Mouse (Mus musculus) hindbrain, embryonic 14.5 days (tissue): ENCODE measurements around the gene Yars. TPM values are rescaled to one million over a fixed set of nuclear protein-coding genes. Genes with fewer than 3 reads are reported as not detected.

Source experiments
- polyA plus RNA-seq: library from polyadenylated mRNA; unstranded; fragments of >200 nt; fragmentation: Nextera tagmentation; extraction: Ambion mirVana; gene quantifications from 2 replicates; pipeline ENCODE4 v1.2.1, GENCODE M21; 2014

Gene Yars
- polyA plus RNA-seq, 1 experiment from 2014 or later = 111 TPM

Other genes starting within 250 kb of the Yars start
- 14.6 and 20.1 TPM in 2 replicates for gene Azin2, start 227.3 kb upstream of the Yars start, polyA plus RNA-seq
- gene Ak2, start 197.8 kb upstream of the Yars start, polyA plus RNA-seq = 60.4 and 64.4 TPM in 2 replicates
- gene Rnf19b, start 131.5 kb upstream of the Yars start, polyA plus RNA-seq = 35.5 and 41.1 TPM in 2 replicates
- 0.33 TPM in 1 of 2 replicates, not detected in the other for gene Tmem54, start 84.2 kb upstream of the Yars start, polyA plus RNA-seq
- gene Hpca, start 67.7 kb upstream of the Yars start, polyA plus RNA-seq = 56.2 and 68.7 TPM in 2 replicates
- 14.5 and 15.4 TPM in 2 replicates for gene Fndc5, start 52.8 kb upstream of the Yars start, polyA plus RNA-seq
- 17.3 and 19.3 TPM in 2 replicates for gene S100pbp, start within 50 bp of the Yars start, polyA plus RNA-seq
- 5.8 and 7.0 TPM in 2 replicates for gene C77080, start 71.6 kb downstream of the Yars start, polyA plus RNA-seq
- gene Sync, start 97.9 kb downstream of the Yars start, polyA plus RNA-seq = 1.2 and 2.2 TPM in 2 replicates
- 251 and 261 TPM in 2 replicates for gene Rbbp4, start 145.6 kb downstream of the Yars start, polyA plus RNA-seq
- gene Zbtb8os, start 145.9 kb downstream of the Yars start, polyA plus RNA-seq = 17.7 and 23.7 TPM in 2 replicates
- gene Zbtb8a, start 188.4 kb downstream of the Yars start, polyA plus RNA-seq = 11.4 and 14.6 TPM in 2 replicates